Mouse (Mus musculus) layer of hippocampus, postnatal 10 days (tissue): ENCODE results near the gene Cdk9. TPM values are rescaled to one million over a fixed set of nuclear protein-coding genes. Genes with fewer than 3 reads are reported as not detected.

Source experiments
- DNase-seq, 2 experiments: peaks; one replicate each; pipeline ENCODE4 v3.0.0; 2021; ENCODE audit warnings: low spot score in 2 of 2
- total RNA-seq, 2 experiments: library from RNA; stranded (reverse); gene quantifications; 2 replicates each; pipeline ENCODE4 v1.2.3; 2021

Gene Cdk9
- total RNA-seq, 2 experiments from 2014 or later, result 86.8 to 92.1 TPM

- DNase-seq, result no peak
Observed at GRCm38 (mm10) chr2:32709521-32710137, 3.2 kb downstream of the Cdk9 start.

GRCm38 (mm10) chr2:32708643-32709042 lies 4.2 kb downstream of the Cdk9 start:
- DNase-seq, result peak; percentile 73 to 74

- DNase-seq, result no peak
Observed at GRCm38 (mm10) chr2:32706971-32707370, 5.9 kb downstream of the Cdk9 start.

- DNase-seq, result no peak
Observed at GRCm38 (mm10) chr2:32705018-32705417, 7.9 kb downstream of the Cdk9 start.

- no peak for DNase-seq
Observed at GRCm38 (mm10) chr2:32704021-32704421, 8.9 kb downstream of the Cdk9 start, which contains the start of gene Fpgs. Gene Fpgs (minus strand): TSS chr2:32704145.

GRCm38 (mm10) chr2:32703046-32703445 lies 9.8 kb downstream of the Cdk9 start:
- no peak for DNase-seq

GRCm38 (mm10) chr2:32700966-32701743 lies 11.7 kb downstream of the Cdk9 start:
- DNase-seq, result no peak

GRCm38 (mm10) chr2:32699680-32700079 lies 13.2 kb downstream of the Cdk9 start:
- DNase-seq, result no peak

- DNase-seq, result no peak
Observed at GRCm38 (mm10) chr2:32694691-32695090, 18.2 kb downstream of the Cdk9 start.

GRCm38 (mm10) chr2:32693823-32694411 lies 19.0 kb downstream of the Cdk9 start:
- peak; percentile 97 to 98 for DNase-seq

GRCm38 (mm10) chr2:32693282-32693681 lies 19.6 kb downstream of the Cdk9 start:
- no peak for DNase-seq

GRCm38 (mm10) chr2:32692496-32692895 lies 20.4 kb downstream of the Cdk9 start:
- DNase-seq, result no peak

GRCm38 (mm10) chr2:32691041-32691440 lies 21.8 kb downstream of the Cdk9 start:
- DNase-seq, result no peak

GRCm38 (mm10) chr2:32689420-32689819 lies 23.5 kb downstream of the Cdk9 start:
- peak; percentile 92 to 94 for DNase-seq

GRCm38 (mm10) chr2:32687562-32687961 lies 25.3 kb downstream of the Cdk9 start:
- DNase-seq, result no peak

GRCm38 (mm10) chr2:32686640-32687039 lies 26.2 kb downstream of the Cdk9 start:
- DNase-seq, result no peak

GRCm38 (mm10) chr2:32685807-32686206 lies 27.1 kb downstream of the Cdk9 start:
- no peak for DNase-seq

- no peak for DNase-seq
Observed at GRCm38 (mm10) chr2:32684681-32685428, 28.0 kb downstream of the Cdk9 start.

- DNase-seq, result no peak
Observed at GRCm38 (mm10) chr2:32683701-32684100, 29.2 kb downstream of the Cdk9 start.

- no peak for DNase-seq
Observed at GRCm38 (mm10) chr2:32682721-32683417, 30.0 kb downstream of the Cdk9 start.

GRCm38 (mm10) chr2:32681754-32682153 lies 31.1 kb downstream of the Cdk9 start:
- no peak for DNase-seq
